Mouse (Mus musculus): ENCODE measurements around the gene Vwa8. TPM values are rescaled to one million over a fixed set of nuclear protein-coding genes. Genes with fewer than 3 reads are reported as not detected.

Gene Vwa8
- 100 to 1,000 TPM; 129 to 144 TPM for total RNA-seq (2021)

- peak; percentile 93 for DNase-seq
Observed at GRCm38 (mm10) chr14:78848941-78849911, at the start of gene Vwa8. Gene Vwa8 (plus strand): TSS chr14:78849052.

GRCm38 (mm10) chr14:78802378-78802777 is 46.5 kb upstream of the Vwa8 start:
- DNase-seq = no peak

- no peak for DNase-seq
Observed at GRCm38 (mm10) chr14:78803924-78804323, 44.9 kb upstream of the Vwa8 start.

GRCm38 (mm10) chr14:78812896-78813295 is 36.0 kb upstream of the Vwa8 start:
- DNase-seq = no peak

GRCm38 (mm10) chr14:78816411-78816810 is 32.4 kb upstream of the Vwa8 start:
- DNase-seq = no peak

- no peak for DNase-seq
Observed at GRCm38 (mm10) chr14:78817651-78818050, 31.2 kb upstream of the Vwa8 start.

GRCm38 (mm10) chr14:78818406-78818805 is 30.4 kb upstream of the Vwa8 start:
- DNase-seq = no peak

GRCm38 (mm10) chr14:78824013-78824412 is 24.8 kb upstream of the Vwa8 start:
- DNase-seq = no peak

GRCm38 (mm10) chr14:78824507-78824906 is 24.3 kb upstream of the Vwa8 start:
- DNase-seq = no peak

GRCm38 (mm10) chr14:78831158-78831557 is 17.7 kb upstream of the Vwa8 start:
- DNase-seq = no peak

- no peak for DNase-seq
Observed at GRCm38 (mm10) chr14:78847948-78848347, 904 bp upstream of the Vwa8 start.

GRCm38 (mm10) chr14:78848477-78848876 is 375 bp upstream of the Vwa8 start:
- no peak for DNase-seq

GRCm38 (mm10) chr14:78849961-78850578 is 1.2 kb downstream of the Vwa8 start:
- DNase-seq = peak; percentile 5

- peak; percentile 8 for DNase-seq
Observed at GRCm38 (mm10) chr14:78850666-78851065, 1.8 kb downstream of the Vwa8 start.

- peak; percentile 24 for DNase-seq
Observed at GRCm38 (mm10) chr14:78851366-78851765, 2.5 kb downstream of the Vwa8 start.

GRCm38 (mm10) chr14:78852401-78853246 is 3.8 kb downstream of the Vwa8 start:
- DNase-seq = no peak

- DNase-seq = no peak
Observed at GRCm38 (mm10) chr14:78861156-78861555, 12.3 kb downstream of the Vwa8 start.

- DNase-seq = no peak
Observed at GRCm38 (mm10) chr14:78870036-78870435, 21.2 kb downstream of the Vwa8 start.

GRCm38 (mm10) chr14:78877176-78877575 is 28.3 kb downstream of the Vwa8 start:
- DNase-seq = no peak

GRCm38 (mm10) chr14:78878402-78879045 is 29.7 kb downstream of the Vwa8 start:
- no peak for DNase-seq

GRCm38 (mm10) chr14:78880879-78881278 is 32.0 kb downstream of the Vwa8 start:
- no peak for DNase-seq

GRCm38 (mm10) chr14:78881563-78881962 is 32.7 kb downstream of the Vwa8 start:
- DNase-seq = no peak

Data from heart, postnatal 4 days (tissue).